ENCODE assay signal across 8 mouse cellular contexts in the genomic region with DNA sequence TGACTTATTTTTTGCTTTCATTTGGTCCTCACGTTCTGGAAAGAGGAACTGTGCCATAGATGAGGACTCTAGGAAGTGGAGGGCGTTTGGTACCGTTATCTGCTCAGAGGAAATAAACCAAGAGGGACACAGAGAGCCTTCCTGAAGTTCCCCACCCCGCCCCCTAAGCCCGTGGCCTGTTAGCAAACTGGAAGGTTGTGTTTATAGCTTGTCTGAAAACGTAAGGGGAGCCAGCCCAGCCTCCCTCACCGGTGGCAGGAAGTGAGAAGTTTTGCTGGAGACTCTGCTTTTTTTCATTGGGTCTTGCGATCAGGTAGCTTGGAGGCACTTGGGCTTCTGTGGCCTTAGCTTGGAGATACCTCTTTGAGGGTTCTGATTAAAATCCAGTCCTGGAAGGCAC. TPM values are rescaled to one million over a fixed set of nuclear protein-coding genes. Genes with fewer than 3 reads are reported as not detected.
DNase-seq lines count a peak whose midpoint lies in the region; ATAC-seq lines count a peak whose summit lies in the region.

No protein-coding gene starts in this region.

- no peak overlapping the region for H3K27ac ChIP-seq in embryonic facial prominence, embryonic 10.5 days (replicated peaks)
- H3K27ac ChIP-seq in heart, embryonic 16.5 days (ENCODE audit: low read length) = peak overlapping the region; percentile 90

- 3% methylated on average over 8 of the region's 8 CpGs for WGBS in embryonic facial prominence, embryonic 10.5 days
- 3% methylated on average over 8 of the region's 8 CpGs for WGBS in heart, embryonic 16.5 days

- peak overlapping the region; percentile 94 for H3K4me2 ChIP-seq in heart, embryonic 16.5 days (ENCODE audit: low read depth, low read length)

- H3K4me3 ChIP-seq in embryonic facial prominence, embryonic 10.5 days = peak overlapping the region; percentile 82
- peak overlapping the region; percentile 82 for H3K4me3 ChIP-seq in heart, embryonic 16.5 days (ENCODE audit: low read length)

- peaks cover 15% of the 10 kb centered on the region for H3K4me1 ChIP-seq in embryonic facial prominence, embryonic 10.5 days
- peaks cover 2% of the 10 kb centered on the region for H3K4me1 ChIP-seq in heart, embryonic 16.5 days (ENCODE audit: control insufficient read depth, insufficient read depth, low read length)

- peaks cover 25% of the 10 kb centered on the region for H3K27me3 ChIP-seq in embryonic facial prominence, embryonic 10.5 days (replicated peaks; ENCODE audit: low read depth, poor library complexity, severe bottlenecking)
- H3K27me3 ChIP-seq in heart, embryonic 16.5 days (ENCODE audit: control insufficient read depth, insufficient read depth, low read length) = no peaks in the 10 kb centered on the region

- no peak for ATAC-seq in heart, embryonic 16.5 days (replicated peaks; ENCODE audit: extremely low read depth, insufficient read depth, low FRiP score)
- peak; percentile 68 for ATAC-seq in megakaryocyte, adult 5-6 weeks (ENCODE audit: poor library complexity, severe bottlenecking)

- H3K9me3 ChIP-seq in embryonic facial prominence, embryonic 10.5 days = no peaks in the 10 kb centered on the region
- H3K9me3 ChIP-seq in heart, embryonic 16.5 days (replicated peaks; ENCODE audit: control insufficient read depth, low read length) = no peaks in the 10 kb centered on the region

- H3K36me3 ChIP-seq in embryonic facial prominence, embryonic 10.5 days (replicated peaks) = no peaks in the 10 kb centered on the region
- no peaks in the 10 kb centered on the region for H3K36me3 ChIP-seq in heart, embryonic 16.5 days (ENCODE audit: control insufficient read depth, insufficient read depth)

- peak overlapping the region; percentile 84 for H3K9ac ChIP-seq in heart, embryonic 16.5 days (ENCODE audit: low read length)

- DNase-seq in ovary, postnatal 36 days (ENCODE audit: low spot score) = peak; percentile 9
- DNase-seq in ovary, adult 18-20 months (ENCODE audit: low spot score) = no peak
- peak; percentile 53 for DNase-seq in embryonic facial prominence, embryonic 10.5 days (ENCODE audit: low spot score)
- DNase-seq in kidney, postnatal 14 days = peak; percentile 53
- peak; percentile 12 to 53 for DNase-seq in spleen, postnatal 10 days (ENCODE audit: low spot score in 2 of 2)
- no peak for DNase-seq in frontal cortex, postnatal 14 days (ENCODE audit: low spot score in 2 of 2)

RNA-seq across cellular contexts. Expression of gene Vav3, which starts 1.2 kb away (rescaled TPM):
- 5.3 and 6.1 TPM in 2 replicates for polyA plus RNA-seq in embryonic facial prominence, embryonic 10.5 days (2016; fragmentation: Nextera tagmentation; extraction: Ambion mirVana)
- polyA plus RNA-seq in heart, embryonic 16.5 days (2015; fragmentation: Nextera tagmentation; extraction: Ambion mirVana) = 7.5 and 8.0 TPM in 2 replicates
- total RNA-seq in megakaryocyte, adult 5-6 weeks (2015) = 44.2 and 49.7 TPM in 2 replicates
- total RNA-seq in megakaryocyte, adult 5-6 weeks (2017) = 60.9 and 67.8 TPM in 2 replicates

Comparison
In these comparisons a context has a peak if more than half of its experiments do, and no peak if none do; other contexts are left out.
1. DNase-seq: peak in ovary, postnatal 36 days (single experiment), embryonic facial prominence, embryonic 10.5 days (single experiment), kidney, postnatal 14 days (single experiment) and spleen, postnatal 10 days (2 of 2); none in ovary, adult 18-20 months (single experiment) and frontal cortex, postnatal 14 days (0 of 2).